Mouse (Mus musculus) left cerebral cortex, postnatal 36 days (tissue): ENCODE results near the gene Acads. TPM values are rescaled to one million over a fixed set of nuclear protein-coding genes. Genes with fewer than 3 reads are reported as not detected.
"Not testable (repeated sequence)": the region's sequence is repeated elsewhere in the genome, so short reads cannot be mapped to it uniquely, and the experiment has no call there.

Experiments used
- DNase-seq, 2 experiments: peaks; one replicate each; pipeline ENCODE4 v3.0.0; 2021 to 2022; ENCODE audit warnings: low spot score in 2 of 2, mixed read lengths in 1 of 2
- intact Hi-C: fragments of 180-260 bp; cut with DNase I; formaldehyde crosslinking; loops from one replicate; pipeline ENCODE4 v1.15.1; 2025
- total RNA-seq, 2 experiments: library from RNA; stranded (reverse); gene quantifications; 2 replicates each; pipeline ENCODE4 v1.2.3; 2021

Acads gene
- total RNA-seq, 2 experiments from 2014 or later: 7.5 TPM

GRCm38 (mm10) chr5:115150991-115151390 is 31.8 kb upstream of the Acads start:
- DNase-seq: no peak
- intact Hi-C loops: no loop called here

- intact Hi-C loops: no loop called here
- DNase-seq: no peak
These were observed 30.7 kb upstream of the Acads start for GRCm38 (mm10) chr5:115149675-115150459.

GRCm38 (mm10) chr5:115148872-115149271 is 29.7 kb upstream of the Acads start:
- intact Hi-C loops, DNase-seq: not testable (repeated sequence)

- no peak for DNase-seq
- intact Hi-C loops: no loop called here
These were observed 29.2 kb upstream of the Acads start for GRCm38 (mm10) chr5:115148378-115148777.

GRCm38 (mm10) chr5:115147388-115147787 is 28.2 kb upstream of the Acads start:
- no peak for DNase-seq
- intact Hi-C loops: no loop called here

- intact Hi-C loops: no loop called here
- DNase-seq: no peak
These were observed 27.6 kb upstream of the Acads start for GRCm38 (mm10) chr5:115146747-115147130.

- intact Hi-C loops: no loop called here
- DNase-seq: no peak
These were observed 27.0 kb upstream of the Acads start for GRCm38 (mm10) chr5:115145976-115146746.

GRCm38 (mm10) chr5:115145253-115145968 is 26.3 kb upstream of the Acads start:
- DNase-seq: no peak
- intact Hi-C loops: no loop called here

GRCm38 (mm10) chr5:115144471-115144870 is 25.3 kb upstream of the Acads start:
- intact Hi-C loops: no loop called here

GRCm38 (mm10) chr5:115143552-115143951 is 24.4 kb upstream of the Acads start:
- no peak for DNase-seq
- intact Hi-C loops: no loop called here

More at GRCm38 (mm10) chr5:115144471-115144870, 25.3 kb upstream of the Acads start:
- DNase-seq: no peak

GRCm38 (mm10) chr5:115142166-115142697 is 23.1 kb upstream of the Acads start:
- DNase-seq: no peak
- intact Hi-C loops: no loop called here

- intact Hi-C loops: no loop called here
- DNase-seq: no peak
These were observed 21.6 kb upstream of the Acads start for GRCm38 (mm10) chr5:115140726-115141125.

GRCm38 (mm10) chr5:115139124-115139523 is 20.0 kb upstream of the Acads start:
- DNase-seq: no peak
- intact Hi-C loops: no loop called here

- DNase-seq: peak; percentile 85 to 86
- intact Hi-C loops: no loop called here
These were observed 15.4 kb upstream of the Acads start, which contains the start of gene Unc119b for GRCm38 (mm10) chr5:115134234-115135165. Gene Unc119b, minus strand, starts transcription at chr5:115134975.

GRCm38 (mm10) chr5:115133358-115134066 is 14.4 kb upstream of the Acads start:
- intact Hi-C loops: no loop called here

GRCm38 (mm10) chr5:115132465-115132864 is 13.3 kb upstream of the Acads start:
- DNase-seq: no peak
- intact Hi-C loops: no loop called here

More at GRCm38 (mm10) chr5:115133358-115134066, 14.4 kb upstream of the Acads start:
- no peak for DNase-seq

- no peak for DNase-seq
- intact Hi-C loops: no loop called here
These were observed 10.2 kb upstream of the Acads start for GRCm38 (mm10) chr5:115129328-115129727.
